ENCODE assay signal across 11 mouse cellular contexts in the genomic region with DNA sequence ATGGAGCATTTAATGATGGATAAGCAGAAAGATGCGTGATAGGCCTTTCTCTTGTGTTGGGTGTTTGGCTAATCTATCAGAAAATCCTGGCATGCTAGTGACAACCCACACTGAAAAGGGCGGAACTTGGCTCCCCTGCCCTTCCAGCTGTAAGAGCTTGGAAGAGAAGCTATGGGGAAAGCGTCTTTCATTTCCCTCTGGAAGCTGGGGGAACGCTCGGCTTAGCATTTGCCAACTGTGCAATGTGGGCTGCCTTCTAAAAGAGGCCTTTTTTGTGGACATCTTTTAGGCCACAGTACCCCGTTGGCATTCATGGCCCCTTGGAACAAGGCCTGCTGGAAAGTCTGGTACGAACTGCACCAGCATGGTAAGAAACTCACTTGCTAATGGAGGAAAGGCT. TPM values are rescaled to one million over a fixed set of nuclear protein-coding genes. Genes with fewer than 3 reads are reported as not detected.
DNase-seq lines count a peak whose midpoint lies in the region; ATAC-seq lines count a peak whose summit lies in the region.
"Had no signal": no experiment of that assay in that cellular context is flagged by ENCODE, and none has a peak within 500 bp of the region (broad histone marks: within the 10 kb centered on the region; RNA-seq: fewer than 3 reads in every experiment).

No protein-coding gene starts in this region.

- no peak for ATAC-seq in megakaryocyte-erythroid progenitor cell, adult 5-6 weeks (replicated peaks; ENCODE audit: low FRiP score, low TSS enrichment, poor library complexity, severe bottlenecking)

- no peaks in the 10 kb centered on the region for H3K27me3 ChIP-seq in limb, embryonic 10.5 days (ENCODE audit: low read depth, poor library complexity, severe bottlenecking)
- H3K27me3 ChIP-seq: heart, embryonic 13.5 days had no signal

- peak; percentile 13 to 25 for DNase-seq in heart, postnatal 14 days
- DNase-seq in heart, adult 8-10 months (ENCODE audit: low spot score) = no peak
- peak; percentile 67 for DNase-seq in adrenal gland, postnatal 10 days
- peak; percentile 50 for DNase-seq in gastrocnemius, postnatal 14 days
- peak; percentile 22 for DNase-seq in lung, postnatal 25 days (ENCODE audit: low spot score)
- no peak for DNase-seq in embryo, embryonic 10.5 days (ENCODE audit: low spot score)
- no peak for DNase-seq in limb, embryonic 10.5 days (ENCODE audit: low spot score)

- H3K36me3 ChIP-seq in limb, embryonic 10.5 days = no peaks in the 10 kb centered on the region
- H3K36me3 ChIP-seq: G1E; heart, embryonic 13.5 days had no signal

- intact Hi-C loops in heart, postnatal 14 days (cut with DNase I) = no loop called here
- intact Hi-C loops in gastrocnemius, postnatal 14 days (cut with DNase I; ENCODE audit: low total_unique reads) = no loop called here

- peaks cover 3% of the 10 kb centered on the region; the same call in 1 of the 2 replicates for H3K4me1 ChIP-seq in limb, embryonic 10.5 days
- H3K4me1 ChIP-seq: heart, embryonic 13.5 days had no signal

- no peak overlapping the region for H3K4me3 ChIP-seq in limb, embryonic 10.5 days
- H3K4me3 ChIP-seq: heart, embryonic 13.5 days had no signal

- WGBS in limb, embryonic 10.5 days = 92% methylated on average over 7 of the region's 7 CpGs

- H3K9me3 ChIP-seq in limb, embryonic 10.5 days (replicated peaks) = no peaks in the 10 kb centered on the region
- H3K9me3 ChIP-seq: G1E; heart, embryonic 13.5 days had no signal

- no peak overlapping the region for H3K27ac ChIP-seq in limb, embryonic 10.5 days
- H3K27ac ChIP-seq: heart, embryonic 13.5 days; liver, embryonic 14.5 days had no signal

RNA-seq across cellular contexts. Expression of gene Tmem177, which starts 34.1 kb away (rescaled TPM):
- total RNA-seq in heart, postnatal 14 days (2021) = 1 to 10 TPM; 7.5 to 8.4 TPM
- total RNA-seq in heart, adult 8-10 months (2022) = 10 to 100 TPM in 2 of 4 experiments, 1 to 10 TPM in 2; 9.6 to 12.2 (median 10.4) TPM
- 1 to 10 TPM; 8.0 to 10.0 TPM for total RNA-seq in adrenal gland, postnatal 10 days (2021)
- total RNA-seq in gastrocnemius, postnatal 14 days (2021) = 1 to 10 TPM; 4.0 to 5.3 TPM
- 9.7 and 10.7 TPM in 2 replicates for polyA plus RNA-seq in limb, embryonic 10.5 days (2016; fragmentation: Nextera tagmentation; extraction: Ambion mirVana)
- 5.4 and 7.3 TPM in 2 replicates for total RNA-seq in megakaryocyte-erythroid progenitor cell, adult 5-6 weeks (2014; fragmentation: Nextera tagmentation)
- 4.9 and 5.2 TPM in 2 replicates for total RNA-seq in megakaryocyte-erythroid progenitor cell, adult 5-6 weeks (2017)

RNA-seq across cellular contexts. Expression of gene Ptpn4, which starts 41.5 kb away (rescaled TPM):
- 10 to 100 TPM; 32.1 to 32.8 TPM for total RNA-seq in heart, postnatal 14 days (2021)
- total RNA-seq in heart, adult 8-10 months (2022) = 10 to 100 TPM; 25.1 to 40.3 (median 31.1) TPM
- total RNA-seq in adrenal gland, postnatal 10 days (2021) = 10 to 100 TPM; 48.9 to 56.5 TPM
- total RNA-seq in gastrocnemius, postnatal 14 days (2021) = 10 to 100 TPM; 19.2 to 28.4 TPM
- 3.2 and 6.5 TPM in 2 replicates for polyA plus RNA-seq in limb, embryonic 10.5 days (2016; fragmentation: Nextera tagmentation; extraction: Ambion mirVana)
- 21.0 and 26.4 TPM in 2 replicates for total RNA-seq in megakaryocyte-erythroid progenitor cell, adult 5-6 weeks (2014; fragmentation: Nextera tagmentation)
- 10.1 and 13.9 TPM in 2 replicates for total RNA-seq in megakaryocyte-erythroid progenitor cell, adult 5-6 weeks (2017)

Comparison
In these comparisons a context has a peak if more than half of its experiments do, and no peak if none do; other contexts are left out.
1. DNase-seq: peak in heart, postnatal 14 days (2 of 2), adrenal gland, postnatal 10 days (single experiment), gastrocnemius, postnatal 14 days (single experiment) and lung, postnatal 25 days (single experiment); none in heart, adult 8-10 months (single experiment), embryo, embryonic 10.5 days (single experiment) and limb, embryonic 10.5 days (single experiment).